Mouse (Mus musculus) midbrain, postnatal 0 days (tissue): ENCODE results near the gene Pgam1. TPM values are rescaled to one million over a fixed set of nuclear protein-coding genes. Genes with fewer than 3 reads are reported as not detected.

Experiments used
- ATAC-seq: fragments of 200-750 bp; cut with Nextera tagmentation; 2 replicates; pipeline ENCODE4 v1.8.0; 2017; ENCODE audit warnings: moderate number of reproducible peaks, mild to moderate bottlenecking, moderate TSS enrichment, moderate library complexity; ENCODE audit not compliant: low FRiP score
- DNase-seq: peaks from one replicate; pipeline ENCODE4 v3.0.0-alpha.2; 2015; ENCODE audit warnings: low spot score
- H3K27ac ChIP-seq: fragments of 300-500 bp; sonication (generic); 2 replicates; pipeline ENCODE4 v1.5.1; 2014; ENCODE audit warnings: low read depth, mild to moderate bottlenecking, low read length, mixed read lengths
- H3K27me3 ChIP-seq: fragments of 300-500 bp; sonication (generic); 2 replicates; pipeline ENCODE4 v1.6.1; 2014; ENCODE audit warnings: low read length, control low read depth, mixed read lengths; ENCODE audit not compliant: insufficient read depth
- H3K36me3 ChIP-seq: fragments of 300-500 bp; sonication (generic); 2 replicates; pipeline ENCODE4 v1.6.1; 2014; ENCODE audit warnings: low read length, control low read depth, mixed read lengths; ENCODE audit not compliant: insufficient read depth
- H3K4me1 ChIP-seq: fragments of 300-500 bp; sonication (generic); 2 replicates; pipeline ENCODE4 v1.6.1; 2014; ENCODE audit warnings: mild to moderate bottlenecking, control low read depth, antibody characterized with exemption, low read length, mixed read lengths; ENCODE audit not compliant: insufficient read depth
- H3K4me2 ChIP-seq: fragments of 300-500 bp; sonication (generic); 2 replicates; pipeline ENCODE4 v1.6.1; 2014; ENCODE audit warnings: low read depth, mild to moderate bottlenecking, low read length, mixed read lengths; ENCODE audit not compliant: poor library complexity, severe bottlenecking
- H3K4me3 ChIP-seq: fragments of 300-500 bp; sonication (generic); 2 replicates; pipeline ENCODE4 v1.5.1; 2014; ENCODE audit warnings: low read depth, mild to moderate bottlenecking, low read length, moderate library complexity
- H3K9ac ChIP-seq: fragments of 300-500 bp; sonication (generic); replicated peaks from 2 replicates; pipeline ENCODE4 v1.6.1; 2014; ENCODE audit warnings: mild to moderate bottlenecking, low read length, moderate library complexity, mixed read lengths; ENCODE audit not compliant: poor library complexity, severe bottlenecking
- H3K9me3 ChIP-seq: fragments of 300-500 bp; sonication (generic); 2 replicates; pipeline ENCODE4 v1.6.1; 2016; ENCODE audit warnings: low read length, control low read depth
- CTCF ChIP-seq: IDR thresholded peaks from 2 replicates; pipeline ENCODE4 v1.5.1; 2016; ENCODE audit warnings: antibody characterized with exemption, mild to moderate bottlenecking
- WGBS: fragments of 180-500 bp; shearing (Covaris S2); extraction: QIAGEN DNeasy Blood & Tissue Kit; methylation state at CpG from one replicate; pipeline ENCODE4 v1.1.7; 2014; 5-methylcytosine and 5-hydroxymethylcytosine counted together
- polyA plus RNA-seq: library from polyadenylated mRNA; unstranded; fragments of >200 nt; fragmentation: Nextera tagmentation; extraction: Ambion mirVana; gene quantifications from 2 replicates; pipeline ENCODE4 v1.2.1, GENCODE M21; 2015
- total RNA-seq: library from RNA; depleted of rRNA; stranded (reverse); fragments of >200 nt; gene quantifications from 2 replicates; pipeline ENCODE4 v1.2.3, GENCODE M21; 2014; rRNA removed

Pgam1 gene
- total and polyA plus RNA-seq, 2 experiments from 2014 or later, result 473 to 536 TPM

- ATAC-seq, result no peak
- DNase-seq, result no peak
- H3K27me3 ChIP-seq, result no peaks in the 10 kb centered on the region
- no peak overlapping the region for H3K4me2 ChIP-seq
- 92% methylated on average over 3 of the region's 3 CpGs for WGBS
- H3K4me3 ChIP-seq, result no peak overlapping the region
- no peak overlapping the region for H3K27ac ChIP-seq
- TF ChIP-seq CTCF, result no peak
- no peak overlapping the region for H3K9ac ChIP-seq
- H3K4me1 ChIP-seq, result no peaks in the 10 kb centered on the region
- no peaks in the 10 kb centered on the region for H3K9me3 ChIP-seq
- peaks cover 74% of the 10 kb centered on the region for H3K36me3 ChIP-seq
Measured at GRCm38 (mm10) chr19:41953574-41953973, 41.9 kb downstream of the Pgam1 start.

Other genes with a start within 250 kb of the Pgam1 start
- 72.3 and 74.2 TPM in 2 replicates for gene Slit1, start 168.3 kb upstream of the Pgam1 start, total RNA-seq
- 15.4 and 17.0 TPM in 2 replicates for gene Slit1, start 168.3 kb upstream of the Pgam1 start, polyA plus RNA-seq
- gene Arhgap19, start 109.9 kb upstream of the Pgam1 start, total RNA-seq, result 4.5 and 5.7 TPM in 2 replicates
- gene Arhgap19, start 109.9 kb upstream of the Pgam1 start, polyA plus RNA-seq, result 2.5 and 2.9 TPM in 2 replicates
- 33.0 and 35.4 TPM in 2 replicates for gene Frat1, start 82.0 kb upstream of the Pgam1 start, total RNA-seq
- gene Frat1, start 82.0 kb upstream of the Pgam1 start, polyA plus RNA-seq, result 34.2 and 34.3 TPM in 2 replicates
- gene Frat2, start 63.8 kb upstream of the Pgam1 start, total RNA-seq, result 6.9 and 10.4 TPM in 2 replicates
- 6.7 and 8.0 TPM in 2 replicates for gene Frat2, start 63.8 kb upstream of the Pgam1 start, polyA plus RNA-seq
- 20.6 and 21.2 TPM in 2 replicates for gene Rrp12, start 15.8 kb upstream of the Pgam1 start, total RNA-seq
- 13.9 and 14.1 TPM in 2 replicates for gene Rrp12, start 15.8 kb upstream of the Pgam1 start, polyA plus RNA-seq
- gene Exosc1, start 21.5 kb downstream of the Pgam1 start, total RNA-seq, result 18.0 and 28.8 TPM in 2 replicates
- gene Exosc1, start 21.5 kb downstream of the Pgam1 start, polyA plus RNA-seq, result 61.2 and 62.3 TPM in 2 replicates
- 49.2 and 61.9 TPM in 2 replicates for gene Zdhhc16, start 21.6 kb downstream of the Pgam1 start, total RNA-seq
- 86.7 and 91.0 TPM in 2 replicates for gene Zdhhc16, start 21.6 kb downstream of the Pgam1 start, polyA plus RNA-seq
- 45.7 and 62.5 TPM in 2 replicates for gene Mms19, start 69.2 kb downstream of the Pgam1 start, total RNA-seq
- gene Mms19, start 69.2 kb downstream of the Pgam1 start, polyA plus RNA-seq, result 26.1 TPM in 2 replicates
- 17.5 and 22.1 TPM in 2 replicates for gene Ubtd1, start 69.8 kb downstream of the Pgam1 start, total RNA-seq
- 12.2 and 12.8 TPM in 2 replicates for gene Ubtd1, start 69.8 kb downstream of the Pgam1 start, polyA plus RNA-seq
- gene Ankrd2, start 124.1 kb downstream of the Pgam1 start, total RNA-seq, result 0.71 and 1.7 TPM in 2 replicates
- 0.81 and 2.4 TPM in 2 replicates for gene Ankrd2, start 124.1 kb downstream of the Pgam1 start, polyA plus RNA-seq
- gene Hoga1, start 133.7 kb downstream of the Pgam1 start, total RNA-seq, result 3.1 TPM in 2 replicates
- gene Hoga1, start 133.7 kb downstream of the Pgam1 start, polyA plus RNA-seq, result 3.4 and 4.0 TPM in 2 replicates
- 0.24 TPM in 1 of 2 replicates, not detected in the other for gene 4933411K16Rik, start 140.3 kb downstream of the Pgam1 start, total RNA-seq
- gene 4933411K16Rik, start 140.3 kb downstream of the Pgam1 start, polyA plus RNA-seq, result not detected in 2 replicates
- 47.2 and 47.5 TPM in 2 replicates for gene Morn4, start 174.4 kb downstream of the Pgam1 start, total RNA-seq
- gene Morn4, start 174.4 kb downstream of the Pgam1 start, polyA plus RNA-seq, result 122 and 123 TPM in 2 replicates
- gene Pi4k2a, start 178.5 kb downstream of the Pgam1 start, total RNA-seq, result 19.3 and 21.9 TPM in 2 replicates
- 30.6 and 33.0 TPM in 2 replicates for gene Pi4k2a, start 178.5 kb downstream of the Pgam1 start, polyA plus RNA-seq
- gene Avpi1, start 217.1 kb downstream of the Pgam1 start, total RNA-seq, result 9.3 and 11.5 TPM in 2 replicates
- 11.9 and 13.7 TPM in 2 replicates for gene Avpi1, start 217.1 kb downstream of the Pgam1 start, polyA plus RNA-seq
- 14.7 and 15.1 TPM in 2 replicates for gene Marveld1, start 235.5 kb downstream of the Pgam1 start, total RNA-seq
- gene Marveld1, start 235.5 kb downstream of the Pgam1 start, polyA plus RNA-seq, result 2.9 and 3.6 TPM in 2 replicates